Mouse (Mus musculus): ENCODE measurements around the gene Tfeb. TPM values are rescaled to one million over a fixed set of nuclear protein-coding genes. Genes with fewer than 3 reads are reported as not detected.

The Tfeb gene
- 50.1 and 54.3 TPM in 2 replicates for polyA plus RNA-seq (2012; rRNA removed)

GRCm38 (mm10) chr17:47736856-47737255 is at the start of gene Tfeb:
Tfeb (plus strand) TSS chr17:47737030.

DNA sequence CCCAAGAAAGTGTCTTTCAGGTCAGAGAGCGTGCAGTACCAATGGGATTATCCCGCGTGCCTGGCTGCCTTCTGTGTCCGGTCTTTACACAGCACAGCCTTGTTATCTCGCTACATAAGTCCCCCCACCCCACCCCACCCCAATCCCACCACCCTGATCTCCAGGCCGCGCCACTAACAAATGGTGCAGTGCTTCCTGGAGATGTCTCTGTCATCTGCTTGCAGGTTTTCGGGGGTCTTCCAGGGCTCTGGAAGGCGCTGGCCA is 48.6 kb upstream of the Tfeb start, which contains the start of gene Tomm6:
Gene Tomm6, minus strand, starts transcription at position 43 of the 264 bp plus-strand sequence.

GRCm38 (mm10) chr17:47688608-47689575 is 47.9 kb upstream of the Tfeb start, which contains the start of gene Frs3:
Frs3 (plus strand) TSS chr17:47689030.

GRCm38 (mm10) chr17:47694442-47694502 is 42.6 kb upstream of the Tfeb start, which contains the start of gene Gm21981:
Gm21981 (minus strand) TSS chr17:47694455.

GRCm38 (mm10) chr17:47694503-47695336 is 42.1 kb upstream of the Tfeb start, which contains the start of gene Prickle4:
Prickle4 (minus strand) TSS chr17:47694736.

GRCm38 (mm10) chr17:47726566-47726965 is 10.3 kb upstream of the Tfeb start, which contains the start of gene Pgc:
Pgc (plus strand) TSS chr17:47726842.

DNA sequence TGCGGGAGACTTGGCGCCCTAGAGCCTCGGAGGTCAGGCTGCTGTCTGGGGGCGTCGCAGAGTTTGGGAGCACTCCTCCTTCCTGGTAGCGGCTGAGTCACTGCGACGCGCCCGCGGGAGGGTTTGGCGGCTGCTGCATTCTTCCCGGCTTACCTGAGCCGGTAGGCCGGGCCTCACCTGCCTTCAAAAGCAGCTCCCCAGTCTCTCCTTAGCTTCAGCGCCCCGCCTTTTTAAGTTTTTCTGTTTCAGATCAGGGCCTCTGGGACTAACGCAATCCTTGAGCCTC is 97.6 kb downstream of the Tfeb start, which contains the start of gene Mdfi:
Gene Mdfi, minus strand, starts transcription at position 210 of the 286 bp plus-strand sequence.

Other genes starting within 250 kb of the Tfeb start
- gene Taf8, start 234.7 kb upstream of the Tfeb start, polyA plus RNA-seq (2012; rRNA removed) = 15.2 and 17.2 TPM in 2 replicates
- 124 and 129 TPM in 2 replicates for gene Ccnd3, start 232.0 kb upstream of the Tfeb start, polyA plus RNA-seq (2012; rRNA removed)
- 8.1 and 8.4 TPM in 2 replicates for gene Bysl, start 125.5 kb upstream of the Tfeb start, polyA plus RNA-seq (2012; rRNA removed)
- gene Med20, start 125.4 kb upstream of the Tfeb start, polyA plus RNA-seq (2012; rRNA removed) = 16.6 and 19.9 TPM in 2 replicates
- 0.73 and 0.74 TPM in 2 replicates for gene Gm20517, start 125.4 kb upstream of the Tfeb start, polyA plus RNA-seq (2012; rRNA removed)
- 8.9 and 11.0 TPM in 2 replicates for gene Usp49, start 106.3 kb upstream of the Tfeb start, polyA plus RNA-seq (2012; rRNA removed)
- gene Tomm6, start 48.6 kb upstream of the Tfeb start, polyA plus RNA-seq (2012; rRNA removed) = 75.5 and 81.0 TPM in 2 replicates
- 13.0 and 15.1 TPM in 2 replicates for gene Frs3, start 48.0 kb upstream of the Tfeb start, polyA plus RNA-seq (2012; rRNA removed)
- 0.90 and 1.1 TPM in 2 replicates for gene Gm21981, start 42.6 kb upstream of the Tfeb start, polyA plus RNA-seq (2012; rRNA removed)
- gene Prickle4, start 42.3 kb upstream of the Tfeb start, polyA plus RNA-seq (2012; rRNA removed) = 2.8 and 3.4 TPM in 2 replicates
- 0.43 and 0.95 TPM in 2 replicates for gene Pgc, start 10.2 kb upstream of the Tfeb start, polyA plus RNA-seq (2012; rRNA removed)
- 15.9 and 20.7 TPM in 2 replicates for gene Mdfi, start 97.7 kb downstream of the Tfeb start, polyA plus RNA-seq (2012; rRNA removed)
- gene Foxp4, start 187.6 kb downstream of the Tfeb start, polyA plus RNA-seq (2012; rRNA removed) = 151 and 163 TPM in 2 replicates